Mouse (Mus musculus) ovary, adult 18-20 months (tissue): ENCODE measurements at regions not wholly inside any gene's neighbourhood (a gene's known extent, or its start where the extent isn't known, plus 50 kb on each side); places are given as distances from the start of the nearest gene placed in this dataset.
A peak's percentile ranks its signal among the peaks of the same experiment; 100 is the strongest.

Source experiments
- DNase-seq: peaks from one replicate; pipeline ENCODE4 v3.0.0; 2022; ENCODE audit warnings: low spot score, mixed read lengths

DNA sequence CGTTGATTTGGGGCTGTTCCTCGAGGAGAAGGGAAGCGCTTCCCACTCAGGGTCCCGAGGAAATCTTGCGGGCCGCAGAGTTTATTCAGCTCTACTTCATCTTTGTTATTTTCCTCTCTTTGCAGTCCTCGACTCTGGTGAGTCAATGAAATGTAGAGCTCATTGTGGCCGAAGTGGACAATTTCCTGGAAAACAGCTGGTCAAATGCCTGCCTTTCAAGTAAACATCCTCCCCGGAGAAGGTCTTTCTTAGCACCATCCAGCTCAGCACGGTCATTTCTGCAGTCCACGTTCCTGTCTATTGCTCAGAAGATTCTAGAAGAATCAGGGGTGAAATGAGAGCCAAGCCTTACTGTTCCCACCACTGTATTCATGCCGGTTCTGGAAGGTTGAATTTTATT lies 133.0 kb downstream of the Bcas1 start:
- DNase-seq = no peak

DNA sequence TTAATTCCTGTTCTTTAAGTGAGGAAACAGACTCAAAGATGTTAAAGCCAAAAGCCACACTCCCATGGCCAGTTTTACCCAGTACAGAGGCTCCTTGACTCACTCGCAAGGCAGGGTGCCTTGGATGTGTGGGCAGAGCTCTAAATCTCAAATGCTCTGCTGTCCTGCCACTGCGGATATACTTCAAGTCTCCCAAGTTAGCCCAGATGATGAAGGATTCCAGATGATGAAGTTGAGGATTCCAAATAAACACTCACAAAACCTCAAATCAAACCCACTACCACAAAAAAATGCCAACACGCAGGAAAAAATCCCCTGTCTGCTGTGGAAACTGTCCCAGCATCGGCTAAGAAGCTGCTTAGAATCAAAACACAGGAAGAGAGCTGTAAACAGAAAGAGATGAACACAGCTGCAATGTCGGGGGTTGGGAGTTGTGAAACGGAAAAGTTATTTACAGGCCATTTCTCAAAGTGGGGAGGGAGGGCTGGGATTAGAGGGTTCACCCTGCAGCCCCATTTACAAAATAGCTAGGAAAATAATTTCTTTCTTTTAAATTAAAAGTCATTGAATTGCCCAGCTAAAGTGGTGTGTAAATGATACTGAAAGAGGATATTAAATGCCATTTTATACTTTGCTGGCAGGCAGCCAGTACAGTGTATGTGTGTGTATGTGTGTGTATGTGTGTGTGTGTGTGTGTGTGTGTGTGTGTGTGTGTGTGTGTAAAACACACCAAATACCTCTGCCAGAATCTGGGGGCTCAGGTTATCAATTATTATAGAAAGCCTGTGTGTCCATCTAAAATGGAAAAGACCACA lies 135.6 kb downstream of the Bcas1 start:
- DNase-seq = no peak

DNA sequence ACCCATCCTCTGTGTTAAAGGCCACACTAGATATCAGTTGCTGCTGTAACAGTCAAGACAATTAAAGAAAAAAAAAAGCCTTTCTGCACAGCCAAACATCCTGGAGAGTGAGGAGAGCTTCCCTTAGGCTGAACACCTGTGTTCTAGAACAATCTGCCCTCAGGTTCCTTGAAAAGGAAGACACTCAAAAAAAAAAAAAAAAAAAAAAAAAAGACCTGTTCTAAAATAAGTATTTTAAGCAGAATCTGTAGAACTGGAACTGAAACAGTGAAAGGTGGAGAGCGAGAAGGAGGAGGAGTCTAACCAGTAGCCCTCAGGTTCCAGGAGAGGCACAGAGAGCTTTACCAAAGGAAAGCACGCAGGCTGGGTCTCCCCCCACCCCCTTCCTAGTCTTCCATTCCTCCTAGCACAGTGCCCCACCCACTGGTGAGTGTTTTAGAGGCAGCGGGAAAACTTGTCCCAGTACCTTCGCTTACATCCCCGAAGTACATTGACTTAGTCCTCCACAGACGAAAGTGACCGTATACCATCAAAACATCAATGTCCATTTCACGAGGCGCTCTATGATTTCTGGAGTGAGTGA lies 138.2 kb downstream of the Bcas1 start:
- DNase-seq = no peak

DNA sequence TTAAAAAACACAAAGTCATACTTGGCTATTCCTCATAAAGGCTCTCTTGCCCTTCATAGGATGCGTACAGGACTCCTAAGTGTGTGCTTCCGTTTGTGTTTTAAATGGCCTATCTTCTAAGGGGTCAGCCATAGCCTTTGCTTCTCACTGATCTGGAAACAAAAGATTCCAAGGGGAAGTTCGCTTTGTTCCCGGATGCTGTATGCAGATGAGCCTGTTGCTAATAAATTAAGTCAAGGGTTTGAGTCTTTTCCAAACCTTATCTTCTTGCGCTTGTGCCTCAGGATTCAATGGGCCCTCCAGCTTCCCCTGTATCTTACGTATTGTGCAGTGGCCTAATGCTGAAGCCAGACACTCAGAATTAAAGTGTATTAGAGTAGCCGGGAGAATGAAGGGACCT lies 138.9 kb downstream of the Bcas1 start:
- DNase-seq = no peak

DNA sequence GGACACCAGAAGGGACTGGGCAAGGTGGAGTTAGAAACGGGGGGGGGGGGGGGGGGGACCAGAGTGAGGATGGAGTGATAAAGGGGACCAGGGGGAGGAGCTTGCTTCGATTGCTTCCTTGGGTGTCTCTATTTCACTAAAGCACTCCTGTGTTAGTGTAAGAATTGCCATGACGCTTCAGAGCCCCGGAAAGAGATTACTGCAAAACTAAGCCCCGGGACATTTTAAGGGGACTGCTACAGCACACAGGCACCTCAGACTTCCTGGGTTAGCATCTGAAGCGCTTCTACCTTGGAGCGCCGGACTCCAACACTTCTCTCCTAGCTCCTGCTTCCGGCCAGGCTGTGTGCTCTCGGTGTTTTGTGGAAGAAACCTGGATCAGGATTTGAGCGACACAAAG lies 139.4 kb downstream of the Bcas1 start:
- no peak for DNase-seq

DNA sequence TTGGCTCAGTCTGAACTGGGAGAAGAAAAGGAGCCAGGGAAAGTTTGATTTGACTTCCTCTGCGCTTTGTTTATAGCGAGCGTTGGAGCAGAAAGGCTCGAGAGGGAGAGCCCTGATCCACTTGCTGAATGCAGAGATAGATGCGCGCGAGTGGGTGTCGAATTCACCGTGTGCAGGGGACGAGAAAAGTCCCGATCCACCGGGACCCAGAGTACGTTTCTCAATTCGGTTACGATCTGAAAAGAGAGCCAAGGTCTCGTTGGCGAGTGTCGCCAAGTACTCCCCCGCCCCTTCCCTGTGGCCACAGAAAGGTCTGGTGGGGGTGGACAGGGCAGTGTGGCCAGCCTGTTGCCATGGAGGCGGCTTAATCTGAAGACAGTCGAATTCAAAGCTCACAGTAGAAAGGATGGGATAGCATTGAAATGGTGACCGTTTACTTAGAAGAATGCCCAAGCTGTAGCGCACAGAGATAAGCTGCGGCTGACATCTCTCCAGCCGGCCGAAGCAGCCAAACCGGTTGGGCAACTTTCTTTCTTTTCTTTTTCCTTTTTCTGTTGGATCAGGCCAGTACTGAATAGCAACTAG lies 139.5 kb upstream of the Zfp217 start:
- DNase-seq = peak; percentile 66

DNA sequence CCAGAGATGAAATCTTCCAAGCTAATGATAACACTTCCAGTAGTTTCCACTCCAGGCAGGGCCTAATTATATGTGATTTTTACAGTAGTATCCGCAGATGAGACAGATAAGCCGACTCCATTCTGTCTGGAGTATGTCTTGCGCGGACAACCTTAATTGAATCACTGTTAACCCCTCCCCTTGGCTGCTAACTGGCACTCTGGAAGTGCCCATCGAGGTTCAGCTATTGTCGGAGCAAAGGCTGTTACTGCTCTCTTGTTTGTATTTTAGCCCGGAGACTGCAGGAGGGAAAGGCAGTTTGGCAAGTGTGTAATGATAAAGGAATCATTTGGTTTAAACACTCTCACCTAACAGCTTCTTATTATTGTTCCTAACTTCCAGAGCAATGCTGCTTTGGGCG lies 138.9 kb upstream of the Zfp217 start:
- no peak for DNase-seq

DNA sequence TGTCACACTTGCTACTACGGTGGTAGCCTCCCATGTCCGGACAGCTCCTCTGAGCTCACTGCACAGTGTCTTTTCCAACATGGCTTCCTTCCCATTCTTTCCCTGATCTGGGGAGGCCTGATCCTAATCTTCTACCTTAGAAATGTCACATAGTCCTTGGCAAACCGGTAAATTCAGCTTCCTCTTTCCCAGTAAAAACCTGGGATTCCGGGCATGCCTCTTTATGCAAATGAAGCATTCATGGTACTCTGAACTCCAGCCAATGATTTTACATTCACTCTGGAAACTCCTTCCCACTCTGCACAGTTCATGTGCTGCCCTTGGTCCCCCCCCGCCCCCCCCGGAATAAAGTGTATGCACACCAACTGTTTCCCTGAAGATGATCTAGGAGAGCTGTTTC lies 134.6 kb upstream of the Zfp217 start:
- no peak for DNase-seq

DNA sequence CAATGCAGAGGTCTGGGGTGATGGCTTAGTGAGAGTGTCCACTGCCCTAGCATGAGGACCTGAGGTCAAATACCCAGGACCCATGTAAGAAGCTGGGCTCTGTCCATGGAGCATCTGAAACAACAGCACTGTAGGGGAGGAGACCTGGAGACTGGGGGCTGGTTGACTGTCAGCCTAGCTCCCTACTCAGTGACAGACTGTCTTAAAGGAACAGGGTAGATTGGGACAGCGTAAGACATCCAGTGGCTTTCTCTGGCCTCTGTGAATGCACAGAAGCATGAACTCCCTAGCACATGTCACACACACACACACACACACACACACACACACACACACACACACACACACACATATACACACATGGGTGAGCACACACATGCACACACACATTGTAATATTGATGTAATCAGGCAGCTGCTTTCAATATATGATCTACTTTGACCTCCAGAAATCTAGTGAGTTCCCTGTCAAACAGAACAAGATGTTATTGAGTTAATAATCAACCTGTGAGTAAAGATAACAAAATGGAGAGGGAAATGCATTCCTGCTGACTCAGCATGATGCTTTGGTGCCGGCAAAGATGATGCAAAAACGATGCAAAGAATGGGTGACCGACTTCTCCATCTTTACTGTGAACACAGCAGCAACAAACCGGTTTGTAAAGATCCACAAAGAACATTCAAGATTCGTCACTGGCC lies 133.6 kb upstream of the Zfp217 start:
- DNase-seq = no peak

DNA sequence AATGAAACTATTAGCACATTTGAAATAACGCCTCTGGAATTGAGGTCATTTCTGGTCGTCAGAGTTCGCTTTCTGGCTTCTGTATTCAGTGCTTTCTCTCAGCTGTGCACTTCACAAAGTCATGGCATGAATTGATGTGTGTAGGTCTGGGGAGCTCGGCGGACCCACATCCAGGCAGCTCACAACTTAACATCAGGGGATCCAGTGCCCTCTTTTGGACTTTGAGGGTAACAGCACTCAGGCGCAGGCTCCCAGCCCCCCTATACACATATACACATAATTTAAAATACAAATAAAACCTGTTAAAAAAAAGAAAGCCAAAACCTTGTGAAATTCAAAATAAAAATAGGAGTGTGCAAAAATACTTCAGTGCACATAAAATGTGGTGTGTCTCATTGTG lies 132.8 kb upstream of the Zfp217 start:
- no peak for DNase-seq

DNA sequence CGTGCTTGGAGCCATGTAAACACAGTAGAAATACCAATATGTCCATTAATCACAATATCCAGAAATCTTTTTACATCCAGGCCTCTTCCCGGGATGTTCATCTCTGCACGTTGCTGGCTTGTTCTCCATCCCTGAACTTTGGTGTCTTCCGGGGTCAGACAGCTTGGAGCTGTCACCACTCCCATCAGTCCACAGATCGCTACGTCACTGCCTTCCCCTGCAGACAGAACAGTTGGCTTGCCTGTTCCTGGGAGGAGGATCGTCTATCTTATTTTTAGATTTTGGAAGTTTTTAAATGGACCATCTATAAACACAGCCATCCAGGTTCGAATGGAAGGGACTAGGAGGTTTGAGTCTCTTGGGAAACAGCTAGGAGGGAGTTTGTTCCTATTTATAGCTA lies 130.0 kb upstream of the Zfp217 start:
- DNase-seq = no peak

DNA sequence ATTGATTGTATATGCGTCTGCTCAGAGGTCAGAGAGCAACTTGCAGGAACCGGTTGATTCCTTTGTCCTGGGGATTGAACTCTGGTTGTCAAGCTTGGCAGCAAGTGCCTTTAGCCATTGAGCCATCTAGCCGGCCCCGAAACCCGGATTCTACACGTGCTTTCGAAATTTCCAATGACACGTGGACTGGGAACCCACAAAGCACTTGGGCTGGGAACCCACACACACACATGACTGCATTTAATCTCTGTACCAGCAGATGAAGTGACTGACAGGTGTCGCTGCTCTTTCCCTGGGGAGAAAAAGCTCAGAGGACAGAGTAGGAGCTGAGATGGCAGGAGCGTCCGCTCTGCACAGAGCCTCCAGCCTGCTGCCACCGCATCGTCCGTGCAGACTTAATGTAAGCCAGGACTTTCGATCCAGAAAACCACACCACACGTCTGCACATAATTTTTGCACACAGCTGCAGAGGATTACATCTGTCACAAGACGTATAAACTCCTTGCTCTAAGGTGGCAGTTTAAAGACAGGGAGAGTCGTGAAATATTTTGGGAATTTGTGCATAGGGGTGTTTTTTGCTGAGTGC lies 129.4 kb upstream of the Zfp217 start:
- DNase-seq = no peak

DNA sequence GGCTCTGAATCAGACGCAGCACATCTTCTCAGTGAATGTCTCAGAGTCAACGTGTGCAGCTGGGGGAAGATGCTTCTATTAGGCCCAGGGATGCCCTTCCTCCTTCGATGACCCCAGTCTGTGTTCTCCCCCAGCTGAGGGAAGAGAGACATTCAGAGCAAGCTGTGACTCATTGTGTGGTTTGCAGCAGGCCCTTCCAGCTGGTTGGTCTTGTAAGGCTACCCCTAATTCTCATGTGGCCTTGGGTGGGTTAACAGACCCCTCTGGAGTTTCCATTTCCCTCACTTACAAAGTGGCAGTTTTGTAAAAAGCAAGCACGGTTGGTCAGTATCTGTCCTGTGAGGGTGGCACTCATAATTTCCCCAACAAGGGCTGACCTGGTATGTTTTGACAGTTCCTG lies 127.8 kb upstream of the Zfp217 start:
- no peak for DNase-seq

DNA sequence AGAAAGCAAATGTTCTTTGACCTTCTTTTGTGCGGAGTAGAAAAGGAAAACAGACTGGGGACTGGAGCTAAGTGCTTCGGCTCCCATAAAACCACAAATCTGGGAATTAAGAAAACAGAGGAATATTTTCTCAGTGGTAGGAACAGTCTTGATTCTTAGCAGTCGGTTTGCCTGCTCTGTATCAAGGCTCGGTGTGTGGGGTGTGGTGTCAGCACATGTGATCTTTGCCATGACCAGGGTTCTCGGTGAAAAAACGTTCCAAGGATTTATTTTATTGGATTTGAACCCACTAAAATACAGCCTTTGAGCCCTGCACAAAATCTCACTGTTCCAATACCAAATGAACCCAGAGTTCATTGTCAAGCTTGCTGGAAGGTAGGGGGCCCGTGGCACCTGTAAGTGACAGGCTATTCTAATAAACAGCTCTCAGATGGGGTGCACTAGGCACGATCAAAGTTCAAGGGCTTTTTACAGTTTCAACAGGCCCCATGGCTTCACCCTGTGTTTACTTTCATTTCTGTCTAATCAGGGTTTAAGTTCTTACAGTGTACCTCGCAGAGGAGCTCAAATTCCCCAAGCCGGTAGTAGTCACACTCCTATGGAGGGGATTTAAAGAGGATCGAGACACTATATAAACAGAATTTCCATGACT lies 122.1 kb upstream of the Zfp217 start:
- no peak for DNase-seq

DNA sequence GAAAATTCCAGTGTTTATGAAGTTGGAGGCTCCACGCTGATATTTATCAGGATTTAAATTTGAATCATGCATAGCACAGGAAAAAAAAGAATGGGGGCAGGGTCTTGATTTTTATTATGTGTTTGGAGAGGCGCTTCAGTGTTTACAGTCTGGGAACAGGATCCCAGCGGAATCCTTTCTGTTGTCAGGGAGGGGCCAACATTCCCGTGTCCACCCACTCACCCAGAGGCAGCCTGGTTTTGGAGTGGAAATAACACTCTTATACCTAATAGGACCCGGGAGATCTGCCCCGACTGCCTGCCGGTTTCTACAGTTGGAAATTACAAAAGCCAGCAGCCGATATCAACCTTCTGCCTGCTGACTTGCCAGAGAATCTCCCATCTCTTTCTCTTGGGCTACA lies 120.2 kb upstream of the Zfp217 start:
- no peak for DNase-seq

DNA sequence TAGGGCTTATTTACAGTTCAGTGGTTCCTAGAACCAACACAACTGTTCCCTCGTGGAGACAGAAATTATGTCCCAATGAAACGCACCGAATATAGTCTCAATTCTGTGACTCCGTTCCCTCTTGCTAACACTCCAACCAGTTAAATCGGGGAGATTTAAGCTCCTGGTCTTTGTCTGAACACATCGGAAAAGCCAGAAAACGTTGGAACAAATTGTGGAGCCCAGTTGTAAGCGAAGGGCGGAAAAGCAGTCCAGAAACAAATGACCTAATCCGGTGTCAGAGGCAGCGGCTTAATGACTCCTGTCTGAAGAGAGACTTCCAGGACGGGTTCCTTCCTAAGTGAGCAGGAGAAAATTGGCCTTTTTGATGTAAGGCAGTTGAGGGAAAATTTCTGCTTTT lies 119.2 kb upstream of the Zfp217 start:
- DNase-seq = no peak

DNA sequence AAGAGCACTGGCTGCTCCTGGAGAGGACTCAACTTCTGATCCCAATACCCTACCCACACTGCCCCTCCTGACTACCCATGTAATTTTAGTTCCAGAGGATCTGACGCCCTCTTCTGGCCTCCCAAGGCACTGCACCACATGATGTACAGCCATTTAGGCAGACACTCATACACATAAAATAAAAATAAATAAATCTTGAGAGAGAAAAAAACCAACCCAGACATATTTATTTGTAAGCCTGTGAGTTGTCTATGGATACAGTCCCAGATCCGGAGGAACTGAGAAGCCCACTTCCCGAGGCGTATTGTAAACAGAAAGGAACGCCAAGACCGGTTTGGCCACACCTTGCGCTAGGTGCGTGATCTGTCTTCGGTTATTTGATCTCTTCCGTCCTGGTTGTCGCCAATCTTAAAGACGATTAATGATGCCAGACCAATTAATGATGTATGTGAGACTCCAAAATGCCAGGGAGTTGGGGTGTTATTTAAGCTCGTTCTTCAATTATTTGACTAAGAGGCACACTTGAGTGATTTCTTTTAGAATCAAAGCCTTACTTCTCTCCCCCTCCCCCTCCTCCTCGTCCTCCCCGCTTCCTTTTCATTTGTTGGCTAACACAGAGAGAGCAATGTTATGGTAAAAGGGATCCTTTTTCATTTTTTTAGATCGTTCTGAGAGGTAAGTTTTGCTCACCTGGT lies 118.7 kb upstream of the Zfp217 start:
- DNase-seq = no peak

DNA sequence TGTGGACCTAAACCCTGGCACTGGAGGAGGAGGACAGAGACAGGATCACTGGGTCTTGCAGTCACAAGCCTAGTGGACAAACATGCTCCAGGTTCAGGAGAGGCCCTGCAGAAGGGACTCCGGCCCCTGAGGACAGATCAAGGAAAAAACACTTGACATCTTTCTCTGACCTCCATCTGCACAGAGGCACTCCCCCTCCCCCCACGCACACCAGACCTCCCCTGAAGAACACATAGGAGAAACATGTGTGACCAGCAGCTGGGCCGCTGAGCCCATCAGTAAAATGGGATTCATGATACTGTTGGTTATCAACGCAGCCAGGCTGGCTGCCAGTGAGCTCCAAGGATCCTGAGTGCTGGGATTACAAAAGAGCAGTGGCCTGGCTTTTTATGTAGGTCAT lies 115.7 kb upstream of the Zfp217 start:
- no peak for DNase-seq

DNA sequence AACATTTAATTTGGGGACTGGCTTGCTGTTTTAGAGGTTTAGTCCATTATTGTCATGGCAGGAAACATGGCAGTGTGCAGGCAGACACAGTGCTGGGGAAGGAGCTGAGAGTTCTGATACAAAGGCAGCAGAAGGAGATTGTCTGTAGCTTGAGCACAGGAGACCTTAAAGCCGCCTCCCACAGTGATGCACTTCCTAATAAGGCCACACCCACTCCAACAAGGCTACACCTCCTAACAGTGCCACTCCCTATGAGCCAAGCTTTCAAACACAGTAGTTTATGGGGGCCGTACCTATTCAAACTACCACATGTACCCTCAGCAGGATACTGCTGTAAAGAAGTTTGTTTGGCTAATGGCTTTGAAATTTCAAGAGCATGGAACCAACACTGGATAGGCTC lies 113.3 kb upstream of the Zfp217 start:
- no peak for DNase-seq

DNA sequence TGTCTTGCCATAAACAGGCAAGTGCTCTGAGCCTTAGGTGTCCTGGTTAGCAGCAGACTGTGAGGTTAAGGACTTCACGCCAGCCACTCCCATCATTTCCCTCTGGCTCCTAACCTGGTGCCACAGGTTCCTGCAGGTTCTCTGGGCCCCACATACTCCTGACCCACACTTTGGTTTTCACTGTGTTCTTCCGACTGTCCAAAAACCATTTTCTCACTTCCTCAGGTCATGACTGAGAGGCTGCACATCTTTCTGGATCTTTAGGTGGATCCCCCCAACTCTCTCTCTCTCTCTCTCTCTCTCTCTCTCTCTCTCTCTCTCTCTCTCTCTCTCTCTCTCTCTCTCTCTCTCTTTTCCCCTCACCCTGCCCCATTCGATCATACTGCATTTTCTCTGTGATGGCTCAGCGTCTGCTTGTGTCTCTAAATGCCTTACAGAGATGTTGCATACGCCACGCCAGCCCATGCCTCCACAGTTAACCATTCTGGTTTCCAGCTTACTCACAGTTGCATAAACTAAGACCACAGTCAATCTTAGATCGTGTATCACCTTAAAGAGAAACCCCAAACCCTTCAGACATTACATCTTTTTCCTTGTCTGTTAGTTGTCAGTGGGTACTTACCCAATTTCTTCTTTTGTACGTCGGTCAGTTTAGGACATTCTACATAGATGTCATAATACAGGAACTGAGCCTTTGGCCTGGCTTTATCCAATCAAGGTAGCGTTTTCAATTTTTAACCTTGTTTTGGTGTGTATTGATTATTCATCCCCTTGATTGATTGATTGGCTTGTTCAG lies 112.0 kb upstream of the Zfp217 start:
- DNase-seq = no peak

DNA sequence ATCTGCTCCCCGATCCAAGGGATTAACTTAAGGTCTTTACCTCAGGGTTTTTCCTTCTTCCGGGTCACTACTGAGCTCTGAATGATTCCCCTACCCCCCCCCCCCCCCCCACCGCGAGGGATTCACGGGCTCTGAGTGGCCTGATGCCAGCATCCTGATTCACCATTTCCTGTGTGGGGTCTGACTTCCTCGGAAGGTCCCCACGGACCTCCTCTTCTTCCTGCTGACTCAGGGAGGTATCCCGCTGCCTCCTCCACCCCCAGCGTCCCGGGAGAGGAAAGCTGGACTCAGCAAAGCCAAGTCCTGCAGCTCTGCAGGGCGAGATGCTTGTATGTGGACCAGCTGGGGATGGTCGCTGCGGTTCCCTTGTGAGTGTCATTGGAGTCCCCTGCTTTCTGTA lies 110.5 kb upstream of the Zfp217 start:
- DNase-seq = no peak
